In genomic region chr9:100303762-100304161, GRCm38 (mm10) we compare ENCODE assay signal across 25 mouse cellular contexts.
A peak's percentile ranks its signal among the peaks of the same experiment; 100 is the strongest.
DNase-seq lines count a peak whose midpoint lies in the region; ATAC-seq and TF ChIP-seq lines count a peak whose summit lies in the region.
"Had no signal": no experiment of that assay in that cellular context is flagged by ENCODE, and none has a peak within 500 bp of the region (broad histone marks: within the 10 kb centered on the region; RNA-seq: fewer than 3 reads in every experiment).

No protein-coding gene starts in this region.

- intact Hi-C loops in heart, postnatal 25 days (cut with DNase I): no loop called here

- no peak for ATAC-seq in lung, embryonic 15.5 days (ENCODE audit: borderline replicate concordance, extremely low read depth, low FRiP score, low TSS enrichment)
- ATAC-seq: forebrain, embryonic 15.5 days; Patski had no signal

- TF ChIP-seq POLR2A in lung, adult 2 months (IDR thresholded peaks at IDR 0.05; ENCODE audit: borderline replicate concordance, extremely low read depth, low read depth, low read length): no peak

- no peaks in the 10 kb centered on the region for H3K9me3 ChIP-seq in lung, embryonic 15.5 days
- H3K9me3 ChIP-seq: embryonic facial prominence, embryonic 12.5 days; forebrain, embryonic 12.5 days; forebrain, embryonic 15.5 days; heart, embryonic 10.5 days; heart, embryonic 13.5 days; hindbrain, embryonic 12.5 days; hindbrain, embryonic 15.5 days had no signal

- peak; percentile 10 for DNase-seq in heart, adult 11 months
- no peak for DNase-seq in heart, postnatal 25 days (ENCODE audit: low spot score)
- no peak for DNase-seq in lung, adult 2 months
- DNase-seq in lung, postnatal 36 days: peak; percentile 29
- DNase-seq in lung, postnatal 4 days: no peak
- DNase-seq: adrenal gland, postnatal 10 days; adrenal gland, postnatal 36 days; B cell, adult 2 months; cerebellum, adult 18-20 months; cerebellum, adult 9-10 months; cerebellum, postnatal 14 days; gastrocnemius, postnatal 25 days; heart, adult 2 months; heart, postnatal 14 days had no signal

- no peaks in the 10 kb centered on the region for H3K27me3 ChIP-seq in lung, embryonic 15.5 days
- H3K27me3 ChIP-seq: embryonic facial prominence, embryonic 12.5 days; forebrain, embryonic 12.5 days; forebrain, embryonic 15.5 days; heart, embryonic 13.5 days; hindbrain, embryonic 12.5 days; hindbrain, embryonic 15.5 days; Patski had no signal

- TF ChIP-seq CTCF in lung, adult 2 months (IDR thresholded peaks at IDR 0.05; ENCODE audit: insufficient read depth, low read length): no peak

- H3K27ac ChIP-seq in lung, embryonic 15.5 days: peak overlapping the region; percentile 16; the same call in 1 of the 2 replicates
- H3K27ac ChIP-seq: embryonic facial prominence, embryonic 12.5 days; forebrain, embryonic 12.5 days; forebrain, embryonic 15.5 days; heart, adult 2 months; heart, embryonic 10.5 days; heart, embryonic 13.5 days; hindbrain, embryonic 12.5 days; hindbrain, embryonic 15.5 days had no signal

- no peak overlapping the region for H3K4me2 ChIP-seq in lung, embryonic 15.5 days
- H3K4me2 ChIP-seq: embryonic facial prominence, embryonic 12.5 days; forebrain, embryonic 12.5 days; forebrain, embryonic 15.5 days; heart, embryonic 13.5 days; hindbrain, embryonic 12.5 days; hindbrain, embryonic 15.5 days had no signal

- 46% methylated on average over 6 of the region's 6 CpGs for WGBS in lung, embryonic 15.5 days
- WGBS in lung, adult 2 months: 51% methylated on average over 6 of the region's 6 CpGs

- H3K4me1 ChIP-seq in lung, embryonic 15.5 days: no peaks in the 10 kb centered on the region
- H3K4me1 ChIP-seq in lung, adult 2 months (ENCODE audit: control insufficient read depth, insufficient read depth, low read length): no peaks in the 10 kb centered on the region
- H3K4me1 ChIP-seq: embryonic facial prominence, embryonic 12.5 days; heart, embryonic 10.5 days; heart, embryonic 13.5 days had no signal

- no peak overlapping the region for H3K9ac ChIP-seq in lung, embryonic 15.5 days
- H3K9ac ChIP-seq: embryonic facial prominence, embryonic 12.5 days; forebrain, embryonic 12.5 days; forebrain, embryonic 15.5 days; heart, embryonic 13.5 days; hindbrain, embryonic 12.5 days; hindbrain, embryonic 15.5 days had no signal

- no peak overlapping the region for H3K4me3 ChIP-seq in lung, embryonic 15.5 days
- no peak overlapping the region for H3K4me3 ChIP-seq in lung, adult 2 months (replicated peaks; ENCODE audit: extremely low read depth, low read depth, low read length)
- H3K4me3 ChIP-seq: embryonic facial prominence, embryonic 12.5 days; erythroblast, embryonic 14.5 days; forebrain, embryonic 12.5 days; forebrain, embryonic 15.5 days; heart, adult 2 months; heart, embryonic 10.5 days; heart, embryonic 13.5 days; hindbrain, embryonic 12.5 days; hindbrain, embryonic 15.5 days had no signal

- H3K36me3 ChIP-seq in lung, embryonic 15.5 days: no peaks in the 10 kb centered on the region
- H3K36me3 ChIP-seq: embryonic facial prominence, embryonic 12.5 days; forebrain, embryonic 12.5 days; forebrain, embryonic 15.5 days; G1E; heart, embryonic 10.5 days; heart, embryonic 13.5 days; hindbrain, embryonic 12.5 days; hindbrain, embryonic 15.5 days had no signal

Comparison
In these comparisons a context has a peak if more than half of its experiments do, and no peak if none do; other contexts are left out.
1. DNase-seq: peak in heart, adult 11 months (single experiment) and lung, postnatal 36 days (single experiment); none in heart, postnatal 25 days (single experiment), lung, adult 2 months (single experiment) and lung, postnatal 4 days (0 of 2).